Mouse (Mus musculus) splenic B cell, adult 2 months (primary cell): Measurements from ENCODE around the gene Top2b.

Source experiments
- DNase-seq: peaks from one replicate; pipeline ENCODE4 v3.0.0-alpha.2; 2011; ENCODE audit warnings: low read depth, low spot score
- H3K27me3 ChIP-seq: 2 replicates; pipeline ENCODE4 v1.6.1; 2012; ENCODE audit warnings: mild to moderate bottlenecking, low read length, moderate library complexity, mixed read lengths; ENCODE audit not compliant: control insufficient read depth, poor library complexity, insufficient read depth, severe bottlenecking
- H3K36me3 ChIP-seq: 2 replicates; pipeline ENCODE4 v1.6.1; 2012; ENCODE audit warnings: mild to moderate bottlenecking, low read length, moderate library complexity, mixed read lengths; ENCODE audit not compliant: control insufficient read depth, poor library complexity, insufficient read depth, severe bottlenecking

Top2b gene

DNA sequence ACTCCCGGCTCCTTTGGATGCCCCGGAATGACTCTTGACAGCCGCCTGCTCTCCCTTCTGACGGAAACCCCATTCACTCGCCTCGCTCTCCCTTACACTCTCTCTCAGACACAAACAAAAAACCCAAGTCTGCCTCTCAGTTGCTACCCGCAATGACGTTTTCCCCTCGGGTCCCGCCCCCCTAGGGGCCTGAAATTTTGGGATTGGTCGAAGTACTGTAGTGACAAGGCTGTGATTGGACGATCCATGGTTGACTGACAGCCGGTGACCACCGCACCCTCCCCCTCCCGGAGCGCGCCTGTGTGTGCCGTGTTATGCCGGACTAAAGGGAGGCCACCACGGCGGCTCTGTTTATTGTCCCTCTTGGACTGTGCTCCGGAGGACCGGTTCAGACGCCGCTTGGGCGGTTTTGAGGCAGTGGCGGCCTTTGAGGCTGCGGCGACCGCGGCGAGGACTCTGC is at the start of gene Top2b:
Top2b (plus strand) TSS at position 302 of the 460 bp plus-strand sequence.
- peak; percentile 98 for DNase-seq
- Histone ChIP-seq H3K36me3 (no peaks in the 10 kb centered on the region), H3K27me3 (no peaks in the 10 kb centered on the region)

DNA sequence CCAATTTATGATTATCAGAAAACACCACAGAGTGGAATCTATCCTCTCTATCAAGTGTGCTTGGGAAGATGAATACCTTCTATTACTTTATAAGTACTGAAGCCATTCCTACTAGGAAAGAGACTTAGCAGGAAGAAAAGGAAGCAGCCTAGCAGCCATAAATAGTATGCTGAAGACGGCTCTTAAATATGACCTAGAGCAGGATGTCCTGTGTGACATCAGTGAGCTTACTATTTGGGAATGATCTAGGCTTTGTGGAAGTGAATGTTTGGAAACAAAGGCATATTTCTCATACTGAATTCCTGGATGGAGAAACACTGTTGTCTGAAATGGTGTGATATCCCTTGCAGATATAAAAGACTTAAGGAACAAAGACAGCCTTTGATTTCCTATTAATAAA is 48.3 kb upstream of the Top2b start:
- DNase-seq, result no peak
- H3K36me3 ChIP-seq, result no peaks in the 10 kb centered on the region
- no peaks in the 10 kb centered on the region for H3K27me3 ChIP-seq

DNA sequence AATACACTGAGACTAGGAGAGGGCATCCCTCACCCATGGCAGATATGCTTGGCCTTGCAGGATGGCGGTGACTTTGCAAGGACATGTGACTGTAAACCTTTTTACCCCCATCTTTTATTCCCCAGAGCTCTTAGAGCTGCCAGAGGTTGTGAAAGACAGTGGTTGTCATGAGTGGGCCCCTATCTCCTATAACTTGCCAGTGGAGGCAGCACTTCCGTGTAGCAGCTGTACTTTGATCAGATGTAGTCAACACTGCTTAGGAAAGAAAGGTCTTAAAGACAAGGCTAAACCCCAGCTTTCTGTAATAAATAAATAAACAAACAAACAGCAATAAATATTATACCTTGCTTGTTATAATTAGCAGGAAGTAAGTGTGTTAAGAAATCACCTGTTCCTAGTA is 45.2 kb upstream of the Top2b start:
- Histone ChIP-seq H3K27me3 (no peaks in the 10 kb centered on the region), H3K36me3 (no peaks in the 10 kb centered on the region)
- no peak for DNase-seq

DNA sequence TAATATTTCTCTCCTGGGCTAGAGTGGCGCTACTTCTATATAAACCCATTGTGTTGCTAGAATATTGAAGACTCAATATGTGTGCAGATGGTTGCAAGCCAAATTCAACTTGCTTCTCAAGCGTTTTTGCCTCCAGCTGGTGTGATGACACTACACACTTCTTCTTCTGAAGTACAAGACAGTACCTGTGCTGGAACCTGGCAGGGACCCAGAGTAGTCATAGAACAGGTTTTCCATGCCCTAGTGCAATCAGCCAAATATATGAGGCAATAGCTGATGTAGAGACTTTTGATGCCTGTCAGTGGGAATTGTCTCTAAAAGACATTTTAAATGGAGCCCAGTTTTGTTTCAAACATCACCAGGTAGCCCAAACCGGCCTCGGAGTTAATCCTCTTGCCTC is 40.6 kb upstream of the Top2b start:
- Histone ChIP-seq H3K36me3 (no peaks in the 10 kb centered on the region), H3K27me3 (no peaks in the 10 kb centered on the region)
- no peak for DNase-seq

DNA sequence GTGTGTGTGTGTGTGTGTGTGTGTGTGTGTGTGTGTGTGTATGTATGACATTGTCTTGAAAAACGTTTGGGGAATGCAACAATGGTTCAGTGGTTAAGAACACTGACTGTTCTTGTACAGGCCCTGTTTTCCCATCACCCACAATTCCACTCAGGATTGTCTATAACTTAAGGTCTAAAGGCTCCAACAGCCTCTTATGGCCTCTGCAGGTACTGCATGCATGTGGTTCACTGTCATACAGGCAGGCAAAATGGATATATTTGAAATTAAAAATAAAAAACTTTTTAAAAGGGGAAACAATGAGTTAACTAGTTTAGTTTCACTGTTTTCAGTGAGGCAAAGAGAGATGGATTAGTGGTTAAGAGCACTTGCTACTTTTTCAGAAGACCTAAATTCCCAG is 39.8 kb upstream of the Top2b start:
- DNase-seq, result no peak
- H3K36me3 ChIP-seq, result no peaks in the 10 kb centered on the region
- H3K27me3 ChIP-seq, result no peaks in the 10 kb centered on the region

DNA sequence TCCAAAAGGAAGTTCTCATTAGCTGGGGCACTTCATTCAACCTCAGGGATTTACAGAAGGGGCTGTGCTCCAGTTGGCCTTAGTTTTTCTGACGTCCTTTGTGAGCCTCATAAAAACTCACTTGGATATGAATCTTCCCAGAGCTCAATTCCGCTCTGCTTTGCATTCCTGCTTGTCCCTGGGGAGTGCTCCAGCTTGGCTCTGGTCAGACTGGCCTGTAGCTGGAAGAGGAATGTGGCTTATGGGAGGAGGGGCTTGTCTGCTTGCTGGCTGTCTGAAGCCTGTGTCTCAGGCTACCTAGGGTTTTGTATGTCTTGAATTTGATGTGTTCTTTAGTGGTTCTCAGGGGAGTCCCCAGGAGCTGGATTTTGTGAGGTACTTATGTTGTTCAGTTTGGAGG is 36.4 kb upstream of the Top2b start:
- DNase-seq, result no peak
- H3K27me3 ChIP-seq, result no peaks in the 10 kb centered on the region
- H3K36me3 ChIP-seq, result no peaks in the 10 kb centered on the region

DNA sequence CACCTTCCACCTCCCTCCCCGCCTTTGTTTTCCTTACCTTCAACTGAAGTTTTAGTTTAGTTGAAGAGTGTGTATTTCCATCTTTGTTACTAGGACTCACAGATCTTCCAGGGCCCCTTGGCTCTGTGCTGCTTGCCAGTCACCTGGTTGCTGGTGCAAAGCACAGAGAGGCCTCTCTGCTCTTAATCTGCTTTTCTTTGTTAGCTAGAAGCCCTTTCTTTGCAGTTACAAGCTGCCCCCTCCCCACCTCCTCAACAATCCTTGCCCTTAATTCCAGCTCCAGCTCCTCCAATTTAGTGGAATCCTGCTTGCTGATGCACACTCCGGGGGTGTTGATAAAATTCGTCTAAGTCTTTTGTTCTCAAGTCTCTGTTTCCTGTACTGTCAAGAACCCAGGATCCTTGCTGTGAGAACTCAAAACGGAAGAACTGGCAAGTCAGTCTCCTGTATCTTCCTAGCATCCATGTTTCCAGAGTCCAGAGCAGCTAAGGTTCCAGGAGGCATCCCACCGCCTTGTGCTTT is 36.0 kb upstream of the Top2b start:
- DNase-seq, result no peak
- Histone ChIP-seq H3K27me3 (no peaks in the 10 kb centered on the region), H3K36me3 (no peaks in the 10 kb centered on the region)

DNA sequence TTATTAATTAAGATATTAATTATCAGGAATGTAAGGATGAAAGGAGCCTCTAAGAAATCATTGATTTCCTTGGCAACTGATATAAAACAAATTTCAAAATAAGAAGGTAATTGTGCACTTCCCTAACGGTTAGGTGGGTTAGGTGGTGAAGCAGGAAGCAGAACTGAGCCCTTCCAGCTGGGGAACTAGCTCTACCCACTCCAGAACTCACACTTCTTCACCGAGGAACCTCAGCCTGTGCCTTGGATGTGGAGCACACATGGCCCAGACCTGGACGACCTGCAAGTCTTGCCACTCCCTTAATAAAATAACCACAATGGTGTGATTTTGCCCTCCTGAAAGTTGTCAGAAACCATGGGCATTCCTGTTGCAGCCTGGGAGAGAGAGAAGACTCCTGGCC is 35.2 kb upstream of the Top2b start:
- H3K27me3 ChIP-seq, result no peaks in the 10 kb centered on the region
- H3K36me3 ChIP-seq, result no peaks in the 10 kb centered on the region
- no peak for DNase-seq

DNA sequence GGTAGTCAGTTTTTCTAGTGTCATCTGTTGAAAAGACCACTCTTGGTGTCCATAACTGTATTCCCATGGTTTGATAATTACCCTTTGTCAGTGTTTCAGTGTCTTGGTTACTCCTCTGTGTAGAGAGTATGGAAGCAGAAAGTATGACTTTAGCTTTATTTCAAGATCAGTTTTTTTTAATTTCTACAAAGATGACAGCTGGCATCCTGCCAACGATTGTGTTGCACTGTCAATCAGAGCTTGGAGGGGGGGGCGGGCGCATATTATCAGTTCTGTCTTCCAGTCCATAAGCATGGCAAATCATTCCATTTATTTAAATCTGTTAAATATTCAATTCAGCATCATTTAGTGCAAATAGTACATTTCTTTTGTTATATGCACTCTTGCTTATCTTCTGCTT is 30.7 kb upstream of the Top2b start:
- DNase-seq, result no peak
- no peaks in the 10 kb centered on the region for H3K36me3 ChIP-seq
- H3K27me3 ChIP-seq, result no peaks in the 10 kb centered on the region

DNA sequence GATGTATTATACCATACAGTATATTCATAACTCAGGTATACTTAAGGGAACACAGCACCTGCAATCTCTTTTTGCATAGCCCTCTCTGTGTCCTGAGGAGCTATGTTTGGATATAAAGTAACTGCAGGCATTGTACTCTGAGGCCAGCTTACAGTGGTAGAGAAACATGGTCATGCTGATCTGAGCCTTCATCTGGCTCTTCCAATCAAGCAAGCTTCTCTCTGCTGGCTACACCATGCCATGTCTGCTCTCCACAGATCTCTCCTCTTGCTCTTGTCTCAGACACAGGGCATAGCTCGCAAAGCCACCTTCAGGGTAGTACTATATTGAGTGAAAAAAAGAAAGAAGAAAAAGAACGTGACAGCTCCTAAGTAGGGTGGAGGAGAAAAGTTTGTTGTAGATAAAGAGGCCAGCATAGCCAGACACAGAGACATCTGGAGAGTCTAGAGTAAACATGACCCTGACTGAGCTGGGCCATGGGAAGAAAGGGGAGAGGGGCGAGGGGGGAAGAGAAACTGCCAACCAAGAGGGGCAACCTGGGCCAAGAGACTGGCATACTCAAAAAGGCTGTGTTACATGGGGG is 29.1 kb upstream of the Top2b start:
- Histone ChIP-seq H3K27me3 (no peaks in the 10 kb centered on the region), H3K36me3 (no peaks in the 10 kb centered on the region)
- DNase-seq, result no peak

DNA sequence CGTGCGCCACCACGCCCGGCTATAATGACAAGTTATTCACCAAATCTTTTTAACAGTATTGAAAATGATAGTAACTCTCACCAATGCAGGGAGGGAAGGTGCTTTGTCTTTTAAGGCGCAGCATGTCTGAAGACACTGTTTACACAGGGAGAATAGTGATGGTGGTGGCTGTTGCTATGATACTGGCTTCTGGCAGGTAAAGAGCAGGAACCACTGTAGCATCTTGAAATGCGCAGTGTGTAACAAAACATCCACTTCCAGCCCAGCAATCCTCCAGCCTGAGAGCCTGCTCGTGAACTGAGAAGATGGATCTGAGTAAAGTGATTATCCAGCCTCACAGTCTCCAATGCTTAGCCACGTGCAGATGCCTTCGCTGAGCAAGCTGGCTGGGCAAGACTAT is 17.5 kb upstream of the Top2b start:
- no peaks in the 10 kb centered on the region for H3K36me3 ChIP-seq
- no peaks in the 10 kb centered on the region for H3K27me3 ChIP-seq
- no peak for DNase-seq

DNA sequence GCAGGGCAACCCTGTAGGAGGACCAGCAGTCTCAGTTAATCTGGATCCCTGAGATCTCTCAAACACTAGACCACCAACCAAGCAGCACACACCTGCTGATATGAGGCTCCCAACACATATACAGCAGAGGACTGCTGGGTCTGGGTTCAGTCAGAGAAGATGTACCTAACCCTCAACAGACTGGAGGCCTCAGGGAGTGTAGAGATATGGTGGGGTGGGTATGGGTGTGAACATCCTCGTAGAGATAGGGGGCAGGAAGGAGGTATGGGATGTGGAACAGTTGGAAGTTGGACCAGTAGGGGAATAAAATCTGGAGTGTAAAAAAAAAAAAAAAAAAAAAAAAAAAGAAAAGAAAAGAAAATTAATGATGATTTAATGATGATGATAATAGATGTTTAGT is 5.3 kb upstream of the Top2b start:
- Histone ChIP-seq H3K36me3 (no peaks in the 10 kb centered on the region), H3K27me3 (no peaks in the 10 kb centered on the region)
- DNase-seq, result no peak

DNA sequence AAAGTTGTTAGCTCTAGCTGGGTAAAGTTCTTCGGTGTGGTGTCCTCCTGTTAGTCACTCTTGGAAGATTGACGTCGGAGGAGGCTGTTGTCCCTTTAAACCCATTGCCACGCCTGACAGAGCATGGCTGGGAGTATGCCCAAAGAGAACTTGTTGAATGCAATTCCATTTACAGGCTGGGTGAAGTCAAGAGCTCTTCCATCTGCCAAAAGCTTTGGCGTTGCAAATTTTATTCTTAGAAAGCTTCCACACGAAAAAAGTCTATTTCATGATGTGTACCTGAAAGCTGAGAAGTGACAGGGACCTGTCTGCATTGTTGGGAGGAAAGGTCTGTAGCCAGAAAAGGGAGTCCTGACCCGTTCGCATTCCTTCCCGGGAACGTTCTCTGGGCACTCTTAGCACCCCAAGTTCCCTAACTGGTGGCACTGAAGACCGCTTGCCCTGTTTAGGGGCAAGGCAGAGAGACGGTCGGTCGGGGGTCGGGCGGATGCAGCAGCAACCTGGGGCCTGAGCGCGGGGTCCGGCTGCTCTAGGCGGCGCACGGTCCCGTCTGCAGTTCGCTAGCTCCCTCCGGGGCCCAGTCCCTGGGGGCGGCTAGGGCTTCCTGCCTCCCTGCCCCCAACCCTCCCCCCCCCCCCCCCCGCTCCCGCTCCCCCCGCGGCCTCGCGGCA is 683 bp upstream of the Top2b start:
- peak; percentile 82 for DNase-seq
- Histone ChIP-seq H3K36me3 (no peaks in the 10 kb centered on the region), H3K27me3 (no peaks in the 10 kb centered on the region)

DNA sequence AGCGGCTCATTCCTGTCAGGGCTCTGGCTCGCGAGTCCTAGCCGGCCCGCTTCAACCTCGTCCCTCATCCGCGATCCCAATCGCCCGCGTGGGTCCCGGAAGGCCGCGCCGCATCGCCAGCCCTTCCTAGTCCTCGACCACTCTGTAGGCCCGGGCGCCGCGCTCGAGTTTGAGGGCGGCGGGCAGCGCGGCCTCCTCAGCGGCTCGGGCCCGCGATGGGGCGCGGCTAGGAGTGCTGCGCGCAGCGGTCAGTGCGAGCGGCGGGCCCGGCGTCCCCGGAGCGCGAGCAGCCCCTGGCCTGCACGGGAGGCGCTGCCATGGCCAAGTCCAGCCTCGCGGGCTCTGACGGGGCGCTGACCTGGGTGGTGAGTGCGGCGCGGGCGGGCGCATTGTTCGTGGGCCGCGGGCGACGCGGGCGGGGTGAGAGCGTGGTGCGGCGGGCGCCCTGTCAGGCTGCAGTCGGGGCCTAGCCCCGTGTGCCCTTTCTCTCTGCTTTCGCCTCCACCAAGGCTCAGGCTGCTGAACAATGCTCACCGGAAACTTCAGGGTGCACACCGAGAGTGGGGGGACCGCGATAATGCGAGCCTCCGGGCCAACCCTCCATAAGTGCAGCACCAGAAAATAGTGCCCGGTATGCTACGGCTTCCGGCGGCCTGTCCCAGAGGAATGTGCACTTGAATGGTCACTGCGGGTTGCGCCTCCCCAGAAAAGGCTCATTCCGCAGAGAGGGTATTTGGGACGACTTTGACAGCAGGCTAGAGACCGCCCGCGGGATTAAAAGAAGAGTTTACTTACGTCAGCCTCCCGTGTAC is 589 bp downstream of the Top2b start:
- Histone ChIP-seq H3K27me3 (no peaks in the 10 kb centered on the region), H3K36me3 (no peaks in the 10 kb centered on the region)
- DNase-seq, result peak; percentile 58
